Mouse (Mus musculus) retina, adult 2 months (tissue): ENCODE data around the gene Stx4a.

ENCODE experiments used
- DNase-seq: peaks from one replicate; pipeline ENCODE4 v3.0.0-alpha.2; 2012; ENCODE audit warnings: low read depth, low spot score

Gene Stx4a

DNA sequence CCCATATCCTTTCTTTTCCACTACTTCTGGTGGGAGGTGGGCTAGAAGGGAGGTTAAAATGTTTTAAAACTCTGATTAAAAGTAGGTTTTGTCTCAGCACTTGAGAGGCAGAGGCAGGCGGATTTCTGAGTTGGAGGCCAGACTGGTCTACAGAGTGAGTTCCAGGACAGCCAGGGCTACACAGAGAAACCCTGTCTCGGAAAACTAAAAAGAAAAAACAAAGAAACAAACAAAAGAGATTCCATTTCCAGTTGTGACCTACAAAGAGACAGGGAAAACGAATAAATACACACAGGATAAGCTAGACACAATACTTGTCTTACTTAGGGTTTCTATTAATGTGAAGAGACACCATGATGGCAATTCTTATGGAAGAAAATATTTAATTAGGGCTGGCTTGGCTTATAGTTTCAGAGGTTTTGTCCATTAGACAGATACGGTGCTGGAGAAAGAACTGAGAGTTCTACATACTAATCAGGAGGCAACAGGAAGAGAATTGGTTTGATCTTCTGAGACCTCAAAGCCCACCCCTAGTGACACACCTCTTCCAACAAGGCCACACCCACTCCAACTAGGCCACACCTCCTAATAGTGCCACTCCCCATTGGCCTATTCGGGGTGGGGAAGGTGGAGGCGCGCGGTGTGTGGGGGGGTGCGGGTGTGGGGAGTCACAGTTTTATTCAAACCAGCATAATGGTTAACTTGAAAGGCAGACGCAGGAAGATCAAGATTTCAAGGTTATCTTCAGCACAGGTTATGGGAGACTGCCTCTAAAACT, 74.3 kb downstream of the Stx4a start:
- no peak for DNase-seq
